In genomic region chr2:70092665-70093064, GRCm38 (mm10) we compare ENCODE assay signal across 13 mouse cellular contexts. TPM values are rescaled to one million over a fixed set of nuclear protein-coding genes. Genes with fewer than 3 reads are reported as not detected.
DNase-seq lines count a peak whose midpoint lies in the region; ATAC-seq and TF ChIP-seq lines count a peak whose summit lies in the region.
"Had no signal": no experiment of that assay in that cellular context is flagged by ENCODE, and none has a peak within 500 bp of the region (broad histone marks: within the 10 kb centered on the region; RNA-seq: fewer than 3 reads in every experiment).

No protein-coding gene starts in this region.

- no peaks in the 10 kb centered on the region for H3K9me3 ChIP-seq in CH12.LX (replicated peaks; ENCODE audit: low read length)
- no peaks in the 10 kb centered on the region for H3K9me3 ChIP-seq in intestine, embryonic 15.5 days

- dilution Hi-C loops in CH12.LX (cut with MboI; ENCODE audit: extremely low pct_ligation_motif_present, extremely low pct_unique_long_range_greater_than_20kb, low sequenced_read_pairs): no loop called here

- H3K9ac ChIP-seq in CH12.LX (ENCODE audit: insufficient read depth, low read depth): no peak overlapping the region
- no peak overlapping the region for H3K9ac ChIP-seq in intestine, embryonic 15.5 days

- peak overlapping the region; percentile 8; the same call in 1 of the 2 replicates for H3K4me2 ChIP-seq in CH12.LX (ENCODE audit: insufficient read depth, low read depth, poor library complexity, severe bottlenecking)
- H3K4me2 ChIP-seq in intestine, embryonic 15.5 days (replicated peaks): no peak overlapping the region
- H3K4me2 ChIP-seq: liver, embryonic 11.5 days had no signal

- no peak for TF ChIP-seq CTCF in CH12.LX (conservative IDR thresholded peaks at IDR 0.05 in 1 of 2, IDR thresholded peaks at IDR 0.05 in 1 of 2; ENCODE audit: low read depth in 2 of 2, low read length in 2 of 2)

- 57% methylated on average over 3 of the region's 3 CpGs for WGBS in intestine, embryonic 15.5 days

- TF ChIP-seq POLR2A in CH12.LX (IDR thresholded peaks at IDR 0.05; ENCODE audit: low read depth, low read length): no peak

- peak; percentile 26 for ATAC-seq in megakaryocyte, adult 5-6 weeks (ENCODE audit: poor library complexity, severe bottlenecking)
- ATAC-seq in intestine, embryonic 15.5 days: no peak
- no peak for ATAC-seq in frontal cortex, adult (ENCODE audit: low TSS enrichment)

- no peaks in the 10 kb centered on the region for H3K27me3 ChIP-seq in CH12.LX (replicated peaks)
- no peaks in the 10 kb centered on the region for H3K27me3 ChIP-seq in intestine, embryonic 15.5 days (replicated peaks)

- no peak for TF ChIP-seq RAD21 in CH12.LX (IDR thresholded peaks at IDR 0.05; ENCODE audit: low read depth, low read length)

- peaks cover 10 to 59% of the 10 kb centered on the region in 2 experiments for H3K4me1 ChIP-seq in CH12.LX (ENCODE audit: control insufficient read depth in 1 of 2, insufficient read depth in 2 of 2)
- no peaks in the 10 kb centered on the region for H3K4me1 ChIP-seq in intestine, embryonic 15.5 days (replicated peaks)

- TF ChIP-seq EP300 in CH12.LX (IDR thresholded peaks at IDR 0.05; ENCODE audit: low read length): 0 out of 2 replicates have a peak, but pooled peaks have one; percentile 39

- H3K27ac ChIP-seq in CH12.LX (ENCODE audit: insufficient read depth, low read depth): no peak overlapping the region
- H3K27ac ChIP-seq in intestine, embryonic 15.5 days: no peak overlapping the region

- peak; percentile 18 for DNase-seq in lung, postnatal 25 days (ENCODE audit: low spot score)
- DNase-seq in lung, postnatal 10 days: no peak
- DNase-seq in CH12.LX (ENCODE audit: extremely low read depth) (peak; percentile 70), adipocyte (ENCODE audit: low spot score) (no peak)
- peak; percentile 82 for DNase-seq in spleen, postnatal 36 days (ENCODE audit: low spot score in 2 of 2)
- DNase-seq: adrenal gland, postnatal 10 days; cerebellum, adult 11 months; heart, postnatal 14 days; right cerebral cortex, postnatal 4 days had no signal

- H3K36me3 ChIP-seq in CH12.LX (replicated peaks in 1 of 2; ENCODE audit: control insufficient read depth in 1 of 2, insufficient read depth in 1 of 2, low read length in 1 of 2): no peaks in the 10 kb centered on the region
- no peaks in the 10 kb centered on the region for H3K36me3 ChIP-seq in intestine, embryonic 15.5 days

- H3K4me3 ChIP-seq in CH12.LX (replicated peaks in 1 of 3; ENCODE audit: low read depth in 2 of 3, low read length in 2 of 3, poor library complexity in 1 of 3): peak overlapping the region in 1 of 3 experiments; percentile 26
- H3K4me3 ChIP-seq in intestine, embryonic 15.5 days (replicated peaks): no peak overlapping the region

- in situ Hi-C loops in CH12.LX (cut with MboI; ENCODE audit: low pct_ligation_motif_present, low pct_unique_long_range_greater_than_20kb, low sequenced_read_pairs): no loop called here

- no peaks in the 10 kb centered on the region for H3K79me2 ChIP-seq in CH12.LX (replicated peaks; ENCODE audit: control insufficient read depth, extremely low read depth, insufficient read depth, poor library complexity, severe bottlenecking)

TF ChIP-seq in CH12.LX, 34 proteins besides CTCF, POLR2A, EP300 and RAD21:
- TF ChIP-seq MYC (IDR thresholded peaks at IDR 0.05; ENCODE audit: low read depth, low read length) (no peak), ETS1 (conservative IDR thresholded peaks at IDR 0.05; ENCODE audit: low read depth, low read length) (peak; percentile 62), IRF4 (IDR thresholded peaks at IDR 0.05; ENCODE audit: low read depth, low read length) (peak; percentile 56; the same call in 1 of the 2 replicates)

RNA-seq across cellular contexts. Expression of gene Myo3b, which starts 53.7 kb away (rescaled TPM):
- total RNA-seq in CH12.LX (2012; rRNA removed) (0.46 and 0.64 TPM in 2 replicates), CH12.LX (2014; rRNA removed) (0.58 and 0.63 TPM in 2 replicates)
- 0.76 and 0.90 TPM in 2 replicates for polyA plus RNA-seq in CH12.LX (2012; ENCODE audit: insufficient read length, low read depth)
- 0.05 TPM in 1 of 2 replicates, not detected in the other for total RNA-seq in megakaryocyte, adult 5-6 weeks (2015)
- total RNA-seq in megakaryocyte, adult 5-6 weeks (2017): 0.07 TPM in 1 of 2 replicates, not detected in the other
- polyA plus RNA-seq in intestine, embryonic 15.5 days (2015; fragmentation: Nextera tagmentation; extraction: Ambion mirVana): 0.13 and 0.21 TPM in 2 replicates
- total RNA-seq: adrenal gland, postnatal 10 days had no signal
- polyA plus RNA-seq: liver, embryonic 11.5 days had no signal

Comparison
In these comparisons a context has a peak if more than half of its experiments do, and no peak if none do; other contexts are left out.
1. DNase-seq: peak in lung, postnatal 25 days (single experiment), CH12.LX (single experiment) and spleen, postnatal 36 days (2 of 2); none in lung, postnatal 10 days (single experiment) and adipocyte (single experiment).